Mouse (Mus musculus) T-helper 1 cell (primary cell): Measurements from ENCODE around the gene Snrnp70.
"Not testable (repeated sequence)": the region's sequence is repeated elsewhere in the genome, so short reads cannot be mapped to it uniquely, and the experiment has no call there.

Experiments
- in situ Hi-C: fragments of 300-600 bp; cut with MboI, MseI; formaldehyde crosslinking; loops from one replicate; pipeline ENCODE4 v1.15.1; 2025; ENCODE audit warnings: high pct_unique_total_duplicates

The Snrnp70 gene

DNA sequence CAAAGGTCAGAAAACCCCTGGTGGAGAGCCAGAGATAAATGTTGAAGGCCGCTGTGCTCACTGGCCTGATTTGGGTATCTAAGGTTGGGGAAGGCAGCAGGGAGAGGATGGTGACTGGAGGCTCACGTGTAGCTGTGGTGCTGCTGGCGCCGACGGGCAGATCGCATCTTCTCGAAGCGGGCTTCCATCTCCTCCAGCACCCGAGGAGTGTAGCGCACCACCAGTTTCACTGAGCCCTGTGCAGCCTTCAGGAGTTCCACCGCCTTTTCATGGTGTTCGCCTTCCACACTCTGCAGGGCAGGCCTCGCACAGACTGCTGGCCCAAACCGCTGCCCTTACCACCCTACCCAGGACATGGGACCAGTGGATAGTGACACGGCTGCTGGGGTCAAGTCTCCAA is 27.4 kb downstream of the Snrnp70 start:
- in situ Hi-C loops = loop anchor here (5.0 to 10.0 kb wide), 2 partner anchors 424 to 1063 kb away; partner anchors contain the start of gene Clec11a

GRCm38 (mm10) chr7:45367020-45367880 is 28.3 kb downstream of the Snrnp70 start:
- in situ Hi-C loops = loop anchor here (5.0 to 10.0 kb wide), 2 partner anchors 425 to 1062 kb away; partner anchors contain the start of gene Clec11a

DNA sequence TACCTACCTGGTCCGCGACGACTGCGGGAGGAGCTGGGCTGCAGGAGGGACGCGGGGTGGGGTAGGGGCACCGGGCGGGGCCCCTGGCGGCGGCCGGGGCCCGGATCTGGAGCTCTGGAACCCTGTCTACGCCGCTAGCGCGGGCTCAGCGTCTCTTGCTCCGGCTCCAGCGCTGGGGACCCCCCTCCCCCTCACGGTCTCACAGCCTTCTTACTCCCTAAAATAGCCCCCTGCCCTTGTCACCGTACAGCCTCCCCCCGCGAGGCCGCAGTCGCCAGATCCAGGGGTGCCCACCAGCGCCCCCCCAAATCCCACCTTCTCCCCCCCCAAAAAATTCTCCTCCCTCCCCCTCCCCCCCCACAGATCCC is 28.9 kb downstream of the Snrnp70 start, which contains the start of gene Ppfia3:
Ppfia3 (minus strand) TSS at position 368 of the 368 bp plus-strand sequence.
- in situ Hi-C loops = loop anchor here (5.0 to 10.0 kb wide), 2 partner anchors 426 to 1062 kb away; partner anchors contain the start of gene Clec11a

DNA sequence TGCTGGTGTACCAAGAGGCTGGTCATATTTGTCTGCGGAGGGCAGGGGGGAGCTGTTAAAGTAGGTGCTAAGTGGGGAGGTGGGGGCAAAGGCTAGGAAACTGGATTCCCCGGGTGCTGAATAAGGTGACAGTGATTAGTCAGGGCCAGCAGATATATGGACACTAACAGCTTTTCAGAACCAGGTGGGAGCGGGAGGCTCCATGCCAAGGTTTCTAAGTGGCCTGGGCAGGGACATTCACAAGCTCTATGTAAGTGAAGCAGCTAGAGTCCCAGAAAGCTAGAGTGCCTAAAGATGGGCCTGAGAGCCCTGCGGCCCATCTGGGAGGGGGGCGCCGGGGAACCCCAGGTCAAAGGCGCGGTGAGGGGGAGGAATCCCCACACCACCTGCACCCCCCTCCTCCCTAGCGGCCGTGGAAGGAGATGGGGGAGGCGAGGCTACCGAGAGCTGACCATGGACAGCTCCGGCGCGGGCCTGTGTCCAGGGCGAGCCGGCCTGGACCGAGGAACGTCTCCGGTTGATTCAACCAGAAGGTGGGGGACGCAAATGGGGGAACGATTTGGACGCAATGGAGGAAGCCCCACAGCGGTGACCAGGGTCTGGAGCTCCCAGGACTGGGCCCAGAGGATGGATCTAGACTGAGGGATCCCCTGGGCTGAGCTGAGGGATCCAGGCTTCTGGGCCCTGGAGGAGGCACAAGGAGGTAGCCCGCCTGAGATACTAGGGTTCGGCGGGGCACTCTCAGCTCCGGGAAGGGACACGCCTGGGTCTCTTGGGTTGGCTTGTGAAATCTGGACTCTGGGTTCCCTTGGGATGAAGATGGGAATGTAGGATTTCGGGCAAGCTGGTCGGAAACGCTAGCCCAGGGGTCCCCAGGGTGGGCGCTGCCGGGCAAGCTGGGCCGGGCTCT is 29.5 kb downstream of the Snrnp70 start:
- in situ Hi-C loops = loop anchor here (5.0 to 10.0 kb wide), 2 partner anchors 426 to 1061 kb away; partner anchors contain the start of gene Clec11a

DNA sequence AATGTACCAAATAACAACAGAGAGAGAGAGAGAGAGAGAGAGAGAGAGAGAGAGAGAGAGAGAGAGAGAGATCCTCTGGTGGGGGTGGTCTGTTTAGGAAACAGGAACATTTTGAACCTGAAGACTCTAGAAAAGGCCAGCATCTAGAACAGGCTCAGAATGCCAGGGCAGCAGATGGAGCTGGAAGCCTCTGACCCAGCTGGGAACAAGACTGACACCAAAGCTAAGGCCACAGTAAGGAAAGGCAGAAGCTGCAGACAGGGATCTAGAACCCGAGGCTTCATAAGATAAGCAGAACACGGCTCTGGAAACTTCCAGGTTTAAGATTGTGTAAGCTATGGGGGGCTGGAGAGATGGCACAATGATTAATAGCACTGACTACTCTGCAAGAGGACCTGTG is 31.6 kb downstream of the Snrnp70 start:
- in situ Hi-C loops = loop anchor here (10.0 kb wide), 1 partner anchor 1059 kb away; the partner anchor contains the start of gene Clec11a

DNA sequence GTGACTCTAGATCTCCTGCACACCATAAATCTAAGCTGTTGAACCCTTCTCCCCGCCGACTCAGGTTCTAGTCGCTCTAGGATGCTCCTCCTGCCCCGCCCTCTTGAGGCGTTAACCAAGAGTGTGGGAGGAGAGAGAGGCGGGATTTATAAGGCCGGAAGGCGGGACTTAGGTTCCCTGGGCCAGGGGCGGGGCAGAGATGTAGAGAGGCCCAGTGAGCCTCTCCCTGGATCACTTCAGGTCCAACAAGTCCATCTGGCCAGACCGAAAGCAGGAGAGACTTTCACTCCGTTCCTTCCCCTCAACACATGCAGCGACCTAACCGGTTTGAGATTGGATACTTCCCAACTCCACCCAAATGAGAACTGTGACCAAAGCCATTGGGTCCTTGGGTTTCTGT is 32.7 kb downstream of the Snrnp70 start:
- in situ Hi-C loops = loop anchor here (10.0 kb wide), 1 partner anchor 1058 kb away; the partner anchor contains the start of gene Clec11a

DNA sequence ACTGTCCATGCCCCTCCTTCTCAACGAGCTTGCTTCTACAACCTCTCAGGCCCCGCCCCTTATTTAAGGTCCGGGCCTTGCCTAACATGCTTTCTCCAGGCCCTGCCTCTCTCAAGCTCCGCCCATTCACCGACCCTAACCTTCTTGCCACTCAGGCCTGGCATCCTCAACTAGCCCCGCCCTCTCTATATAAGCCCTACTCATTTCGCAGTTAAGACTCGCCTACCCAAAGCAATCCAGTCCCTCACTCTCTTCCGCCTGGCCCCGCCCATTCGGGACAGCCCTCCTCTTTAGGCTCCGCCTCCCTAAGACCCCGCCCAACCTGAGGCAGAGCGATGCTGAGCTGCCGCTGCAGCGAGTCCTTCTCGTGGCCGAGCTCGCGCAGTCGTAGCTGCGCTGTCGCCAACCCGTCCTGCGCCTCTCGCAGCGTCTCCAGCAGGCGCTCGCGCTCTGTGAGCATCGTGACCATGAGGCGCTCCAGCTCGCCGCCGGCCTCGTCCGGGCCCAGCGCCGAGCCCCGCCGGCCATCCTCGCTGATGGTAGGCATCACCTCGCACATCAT is 34.2 kb downstream of the Snrnp70 start:
- in situ Hi-C loops = loop anchor here (10.0 kb wide), 1 partner anchor 1057 kb away; the partner anchor contains the start of gene Clec11a

GRCm38 (mm10) chr7:45360404-45361125 is 35.0 kb downstream of the Snrnp70 start:
- in situ Hi-C loops = loop anchor here (10.0 kb wide), 1 partner anchor 1056 kb away; the partner anchor contains the start of gene Clec11a

- in situ Hi-C loops = not testable (repeated sequence)
These were observed 36.5 kb downstream of the Snrnp70 start for GRCm38 (mm10) chr7:45359081-45359480.

DNA sequence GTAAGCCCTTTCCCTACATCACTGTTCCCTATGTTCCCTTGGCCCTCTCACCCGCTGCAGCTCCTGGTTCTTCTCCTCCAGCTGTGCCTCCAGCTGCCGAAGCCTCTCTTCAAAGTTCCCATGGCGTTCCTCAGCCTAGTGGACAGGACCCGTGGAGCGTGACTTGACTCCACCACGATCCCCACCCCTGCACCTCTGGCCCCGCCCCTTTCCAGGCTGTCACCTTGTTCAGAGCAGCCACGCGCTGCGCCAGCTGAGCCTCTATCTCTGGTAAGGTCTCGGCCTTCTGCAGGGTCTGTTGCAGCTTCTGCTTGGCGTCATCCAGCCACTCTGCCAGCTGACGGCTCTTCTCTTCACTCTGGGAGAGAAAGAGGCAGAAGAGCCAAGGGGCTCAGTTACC is 39.5 kb downstream of the Snrnp70 start:
- in situ Hi-C loops = no loop called here

DNA sequence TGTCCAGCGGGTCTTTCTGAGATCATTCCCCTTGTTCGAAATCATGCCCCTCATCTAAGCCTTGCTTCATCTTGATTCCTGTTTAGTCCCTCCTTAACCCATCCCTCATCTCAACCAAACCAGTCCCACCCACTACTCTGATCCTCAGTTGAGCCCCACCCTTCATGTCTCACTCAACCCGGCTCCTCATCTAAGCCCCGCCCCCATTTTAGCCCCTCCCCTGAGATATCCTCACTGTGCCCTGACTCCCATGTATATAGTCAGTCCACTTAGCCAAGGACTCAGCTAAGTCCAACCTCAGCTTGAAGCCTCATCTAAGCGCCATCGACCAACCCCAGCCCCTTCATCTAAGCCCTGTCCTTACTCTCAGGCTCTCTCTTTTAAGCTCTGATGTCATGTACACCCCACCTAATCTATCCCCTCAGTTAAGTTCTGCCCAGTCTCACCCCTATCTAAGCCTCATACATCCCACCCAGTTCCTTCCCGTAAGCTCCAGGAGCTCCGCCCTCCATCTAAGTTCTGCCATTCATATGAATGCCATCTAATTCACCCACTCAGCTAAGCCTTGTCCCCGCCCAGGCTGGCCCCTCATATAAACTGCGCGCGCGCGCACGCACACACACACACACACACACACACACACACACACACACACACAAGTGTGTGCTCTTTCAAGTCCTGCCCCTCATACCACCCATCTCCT is 40.1 kb downstream of the Snrnp70 start:
- in situ Hi-C loops = no loop called here

DNA sequence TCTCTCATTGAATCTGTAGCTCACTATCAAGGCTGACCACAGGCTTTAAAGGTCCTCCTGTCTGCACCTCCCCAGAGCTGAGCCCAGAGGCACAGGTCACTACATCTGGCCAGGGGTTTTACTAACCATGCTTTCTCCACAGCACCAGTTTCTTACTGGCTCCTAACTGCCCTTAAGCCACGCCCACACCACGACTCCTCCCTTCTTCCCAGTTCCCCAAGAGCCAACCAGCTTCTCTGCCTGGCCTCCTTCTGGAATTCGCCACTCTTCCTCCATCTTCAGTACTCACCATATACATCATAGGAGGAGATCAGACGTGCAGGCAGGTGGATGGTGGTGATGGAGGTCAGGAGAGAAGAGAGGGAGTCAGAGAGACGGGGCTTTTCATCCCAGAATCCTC is 42.5 kb downstream of the Snrnp70 start:
- in situ Hi-C loops = no loop called here

DNA sequence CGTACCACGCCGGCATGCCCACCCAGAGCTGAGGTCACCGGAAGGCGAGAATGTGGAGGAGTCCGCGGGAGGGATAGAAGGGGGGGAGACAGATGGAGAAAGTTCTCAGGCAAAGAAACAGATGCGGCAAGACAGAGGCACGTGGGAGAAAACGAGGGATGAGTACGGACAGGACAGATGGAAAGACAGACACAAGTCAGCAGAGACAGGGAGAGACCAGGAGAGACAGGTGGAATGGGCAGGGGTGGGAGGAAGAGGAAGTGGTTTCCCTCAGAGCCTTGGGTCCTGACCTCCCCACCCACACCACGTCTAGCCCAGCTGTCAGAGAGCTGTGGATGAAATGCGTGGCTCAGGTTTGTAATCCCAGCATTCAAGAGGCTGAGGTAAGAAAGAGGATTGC is 48.6 kb downstream of the Snrnp70 start:
- in situ Hi-C loops = no loop called here

DNA sequence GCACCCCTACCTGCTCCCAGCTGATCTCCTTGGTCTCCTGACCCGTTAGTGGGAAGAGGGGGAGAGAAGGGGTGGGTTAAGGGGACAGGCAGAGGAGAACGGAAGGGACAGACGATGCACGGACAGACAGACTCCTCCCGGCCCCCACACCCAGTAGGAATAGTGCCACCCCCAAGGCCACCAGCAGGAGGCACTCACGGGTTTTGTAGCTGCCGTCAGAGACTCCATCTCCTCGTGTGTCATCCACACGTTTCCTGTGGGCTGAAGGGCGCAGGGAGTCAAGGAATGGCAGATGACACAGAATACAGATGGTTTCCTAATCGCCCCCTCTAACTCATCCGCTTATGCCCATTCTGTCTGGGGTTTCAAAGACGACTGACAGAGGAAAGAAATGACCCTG is 52.0 kb downstream of the Snrnp70 start:
- in situ Hi-C loops = no loop called here

DNA sequence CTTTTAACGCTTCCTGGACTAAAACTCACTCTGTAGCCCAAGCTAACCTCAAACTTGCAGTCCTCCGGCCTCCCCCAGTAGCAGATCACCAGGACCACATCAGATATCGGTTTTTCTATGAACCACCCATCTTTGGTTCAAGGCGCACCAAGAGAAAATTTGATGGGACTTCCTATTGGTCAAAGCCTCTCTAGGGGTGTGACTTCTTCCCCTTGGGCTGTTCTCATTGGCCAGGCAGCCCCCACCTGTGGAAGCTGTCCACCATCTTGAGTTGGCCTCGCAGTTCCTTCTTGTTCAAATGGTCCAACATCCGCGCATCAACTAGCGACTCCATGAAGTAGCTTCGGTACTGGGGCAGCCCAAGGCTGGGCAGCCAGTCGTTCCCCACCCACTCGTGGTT is 53.5 kb downstream of the Snrnp70 start:
- in situ Hi-C loops = no loop called here

- in situ Hi-C loops = no loop called here
These were observed 54.2 kb downstream of the Snrnp70 start for GRCm38 (mm10) chr7:45341303-45341702.

- in situ Hi-C loops = no loop called here
These were observed 54.9 kb downstream of the Snrnp70 start for GRCm38 (mm10) chr7:45340669-45341068.

- in situ Hi-C loops = no loop called here
These were observed 55.5 kb downstream of the Snrnp70 start for GRCm38 (mm10) chr7:45340066-45340442.

GRCm38 (mm10) chr7:45339410-45340065 is 56.0 kb downstream of the Snrnp70 start:
- in situ Hi-C loops = no loop called here
